Mouse (Mus musculus) bone marrow, adult 2 months (tissue): ENCODE measurements around the gene Efhd1.

Experiments
- CTCF ChIP-seq: fragments of 200-500 bp; IDR thresholded peaks from 2 replicates; pipeline ENCODE4 v1.5.1; 2011; ENCODE audit warnings: low read length, control low read depth; ENCODE audit not compliant: control insufficient read depth, insufficient read depth
- POLR2A ChIP-seq: fragments of 200-500 bp; IDR thresholded peaks from 2 replicates; pipeline ENCODE4 v1.6.1; 2011; ENCODE audit warnings: low read depth, mild to moderate bottlenecking, control low read depth, low read length, borderline replicate concordance; ENCODE audit not compliant: control insufficient read depth

DNA sequence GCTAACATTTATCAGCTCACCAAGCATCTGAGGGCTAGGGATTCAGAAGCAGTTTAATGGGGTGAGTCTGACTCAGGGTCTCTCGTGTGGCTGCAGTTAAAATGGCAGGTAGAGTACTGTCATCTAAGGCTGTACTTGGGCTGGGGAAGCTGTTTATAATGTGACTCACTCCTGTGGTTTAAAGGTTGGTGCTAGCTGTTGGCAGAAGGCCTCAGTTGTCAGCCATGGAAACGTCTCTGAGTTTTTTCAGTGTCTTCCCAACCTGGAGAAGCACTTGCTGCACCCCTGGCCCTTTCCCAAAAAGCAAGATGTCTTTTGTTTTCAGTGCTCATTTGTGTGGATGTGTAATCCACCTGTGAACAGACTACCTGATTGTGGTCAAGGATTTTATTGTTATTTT lies 51.7 kb downstream of the Efhd1 start:
- TF ChIP-seq POLR2A (no peak), CTCF (no peak)
